Mouse (Mus musculus) layer of hippocampus, adult 8-10 months (tissue): Measurements from ENCODE around the gene Miox. TPM values are rescaled to one million over a fixed set of nuclear protein-coding genes. Genes with fewer than 3 reads are reported as not detected.
A peak's percentile ranks its signal among the peaks of the same experiment; 100 is the strongest.

Experiments used
- DNase-seq, 2 experiments: peaks; one replicate each; pipeline ENCODE4 v3.0.0; 2022; ENCODE audit warnings: low spot score in 2 of 2
- microRNA-seq, 2 experiments: library from miRNA; unstranded; fragments of <30 nt; microRNA quantifications; one replicate each; pipeline ENCODE4 v1.2.0; 2022
- total RNA-seq, 4 experiments: library from RNA; stranded (reverse); gene quantifications; 2 replicates each; pipeline ENCODE4 v1.2.4; 2022

Miox gene
- total RNA-seq, 4 experiments from 2014 or later, result not detected

GRCm38 (mm10) chr15:89363051-89363450, 28.9 kb downstream of the Miox start:
- DNase-seq, result no peak

- DNase-seq, result no peak
Observed at GRCm38 (mm10) chr15:89365141-89365551, 30.9 kb downstream of the Miox start.

- no peak for DNase-seq
Observed at GRCm38 (mm10) chr15:89372068-89372467, 37.9 kb downstream of the Miox start.

GRCm38 (mm10) chr15:89372536-89372935, 38.3 kb downstream of the Miox start:
- DNase-seq, result no peak

GRCm38 (mm10) chr15:89373027-89373761, 39.0 kb downstream of the Miox start:
- peak; percentile 67 to 85 for DNase-seq

- DNase-seq, result peak; percentile 89 to 94
Observed at GRCm38 (mm10) chr15:89373762-89374248, 39.6 kb downstream of the Miox start, which contains the start of gene Sco2. Gene Sco2 (minus strand): TSS chr15:89373846.

GRCm38 (mm10) chr15:89374340-89374739, 40.1 kb downstream of the Miox start:
- no peak for DNase-seq

- DNase-seq, result no peak
Observed at GRCm38 (mm10) chr15:89374801-89375534, 40.8 kb downstream of the Miox start.

GRCm38 (mm10) chr15:89376040-89376439, 41.8 kb downstream of the Miox start:
- DNase-seq, result no peak

- DNase-seq, result no peak
Observed at GRCm38 (mm10) chr15:89376957-89377356, 42.8 kb downstream of the Miox start, which contains the start of gene Tymp. Gene Tymp (minus strand): TSS chr15:89377039.

GRCm38 (mm10) chr15:89377362-89377761, 43.2 kb downstream of the Miox start:
- DNase-seq, result no peak

- no peak for DNase-seq
Observed at GRCm38 (mm10) chr15:89377938-89378828, 44.0 kb downstream of the Miox start.

- no peak for DNase-seq
Observed at GRCm38 (mm10) chr15:89378831-89379401, 44.7 kb downstream of the Miox start, which contains the start of gene Odf3b. Gene Odf3b (minus strand): TSS chr15:89379282.

GRCm38 (mm10) chr15:89379429-89379828, 45.2 kb downstream of the Miox start:
- DNase-seq, result no peak

GRCm38 (mm10) chr15:89384617-89385016, 50.4 kb downstream of the Miox start, which contains the start of gene Klhdc7b:
Gene Klhdc7b (plus strand): TSS chr15:89384917.
- no peak for DNase-seq

Small RNAs within 50 kb of the gene (microRNA-seq; reads per million reads assigned to microRNA genes)
- gene Mir6959, result 6.8 to 8.0 reads per million in 2 experiments

Other genes with a start within 250 kb of the Miox start
- gene Selenoo, start 245.3 kb upstream of the Miox start, total RNA-seq, result 10 to 100 TPM; 22.9 to 25.4 (median 23.4) TPM
- gene Tubgcp6, start 211.3 kb upstream of the Miox start, total RNA-seq, result 10 to 100 TPM; 26.1 to 38.9 (median 32.8) TPM
- gene Hdac10, start 205.7 kb upstream of the Miox start, total RNA-seq, result 10 to 100 TPM; 14.7 to 19.3 (median 15.9) TPM
- gene Mapk12, start 193.7 kb upstream of the Miox start, total RNA-seq, result 1 to 10 TPM; 4.9 to 9.7 (median 7.0) TPM
- gene Mapk11, start 184.8 kb upstream of the Miox start, total RNA-seq, result 10 to 100 TPM; 21.4 to 27.4 (median 24.8) TPM
- gene Plxnb2, start 153.6 kb upstream of the Miox start, total RNA-seq, result 10 to 100 TPM; 54.0 to 78.5 (median 67.5) TPM
- gene Dennd6b, start 137.9 kb upstream of the Miox start, total RNA-seq, result 10 to 100 TPM; 38.9 to 52.1 (median 45.1) TPM
- gene Ppp6r2, start 122.8 kb upstream of the Miox start, total RNA-seq, result 100 to 1,000 TPM; 147 to 171 (median 157) TPM
- 100 to 1,000 TPM; 317 to 349 (median 325) TPM for gene Sbf1, start 19.1 kb upstream of the Miox start, total RNA-seq
- not detected for gene Adm2, start 11.7 kb upstream of the Miox start, total RNA-seq
- gene Lmf2, start 21.3 kb downstream of the Miox start, total RNA-seq, result 10 to 100 TPM; 17.7 to 25.3 (median 21.2) TPM
- gene Ncaph2, start 21.3 kb downstream of the Miox start, total RNA-seq, result 100 to 1,000 TPM in 2 of 4 experiments, 10 to 100 TPM in 2; 92.2 to 107 (median 97.7) TPM
- 10 to 100 TPM; 29.5 to 34.5 (median 33.1) TPM for gene Sco2, start 39.4 kb downstream of the Miox start, total RNA-seq
- gene Tymp, start 42.6 kb downstream of the Miox start, total RNA-seq, result 1 to 10 TPM in 3 of 4 experiments, under 1 TPM in 1; 0.76 to 1.6 (median 1.2) TPM
- 1 to 10 TPM; 3.2 to 6.7 (median 3.9) TPM for gene Odf3b, start 44.9 kb downstream of the Miox start, total RNA-seq
- gene Klhdc7b, start 50.5 kb downstream of the Miox start, total RNA-seq, result 1 to 10 TPM in 1 of 4 experiments, under 1 TPM in 3; 0.31 to 1.7 (median 0.48) TPM
- not detected for gene Syce3, start 76.1 kb downstream of the Miox start, total RNA-seq
- gene Cpt1b, start 91.5 kb downstream of the Miox start, total RNA-seq, result 1 to 10 TPM; 1.5 to 3.7 (median 2.8) TPM
- gene C730034F03Rik, start 95.2 kb downstream of the Miox start, total RNA-seq, result 1 to 10 TPM; 2.6 to 3.4 (median 3.2) TPM
- not detected for gene Gm44502, start 95.3 kb downstream of the Miox start, total RNA-seq
- gene Chkb, start 95.5 kb downstream of the Miox start, total RNA-seq, result 10 to 100 TPM; 42.9 to 50.3 (median 46.2) TPM
- 100 to 1,000 TPM; 249 to 297 (median 274) TPM for gene Mapk8ip2, start 119.5 kb downstream of the Miox start, total RNA-seq
- gene Arsa, start 143.0 kb downstream of the Miox start, total RNA-seq, result 10 to 100 TPM; 30.9 to 38.1 (median 33.3) TPM
- gene Shank3, start 165.2 kb downstream of the Miox start, total RNA-seq, result 100 to 1,000 TPM; 208 to 231 (median 223) TPM
- gene Acr, start 233.9 kb downstream of the Miox start, total RNA-seq, result 1 to 10 TPM in 3 of 4 experiments, under 1 TPM in 1; 0.95 to 2.1 (median 1.4) TPM